Mouse (Mus musculus): Measurements from ENCODE around the gene Sebox. TPM values are rescaled to one million over a fixed set of nuclear protein-coding genes. Genes with fewer than 3 reads are reported as not detected.

Gene Sebox
- not detected for polyA plus RNA-seq (2012; fragmentation: generic; extraction: Trizol)

DNA sequence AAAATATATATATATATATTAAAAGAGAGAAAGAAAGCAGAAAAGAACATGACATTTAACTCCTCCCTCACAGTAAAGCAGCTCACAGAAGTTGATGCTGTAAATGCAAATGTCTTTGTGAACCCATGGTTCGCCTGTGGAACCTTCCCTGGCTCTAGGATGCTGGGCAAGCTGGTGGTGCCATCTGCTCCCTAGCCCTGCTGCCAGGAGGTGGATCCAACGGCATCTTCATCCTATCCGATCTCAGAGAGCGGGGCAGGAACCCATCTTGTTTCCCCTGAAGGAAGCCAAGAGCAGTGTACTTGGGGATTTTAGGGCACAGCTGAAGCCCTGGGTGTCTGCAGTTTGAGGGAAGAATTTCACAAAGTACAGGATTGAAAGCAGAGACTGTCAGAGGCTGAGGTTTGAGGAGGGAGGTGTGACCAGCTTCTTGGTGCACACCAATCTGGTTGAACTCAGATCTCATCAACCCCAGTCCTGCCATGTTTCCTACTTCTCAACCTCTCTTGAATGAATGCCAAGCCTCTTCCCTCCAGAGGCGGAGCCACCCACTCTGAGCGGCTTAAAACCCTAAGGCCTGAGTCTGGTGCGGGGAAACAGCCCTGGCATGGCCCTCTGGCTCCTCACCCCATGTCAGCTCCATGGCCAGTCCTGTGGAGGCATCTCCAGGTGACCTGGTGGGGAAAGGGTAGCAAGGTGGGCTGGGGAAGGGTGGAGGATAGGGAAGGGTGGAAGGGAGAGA, at the start of gene Sebox:
Sebox (plus strand) TSS at position 539 of the 742 bp plus-strand sequence.

DNA sequence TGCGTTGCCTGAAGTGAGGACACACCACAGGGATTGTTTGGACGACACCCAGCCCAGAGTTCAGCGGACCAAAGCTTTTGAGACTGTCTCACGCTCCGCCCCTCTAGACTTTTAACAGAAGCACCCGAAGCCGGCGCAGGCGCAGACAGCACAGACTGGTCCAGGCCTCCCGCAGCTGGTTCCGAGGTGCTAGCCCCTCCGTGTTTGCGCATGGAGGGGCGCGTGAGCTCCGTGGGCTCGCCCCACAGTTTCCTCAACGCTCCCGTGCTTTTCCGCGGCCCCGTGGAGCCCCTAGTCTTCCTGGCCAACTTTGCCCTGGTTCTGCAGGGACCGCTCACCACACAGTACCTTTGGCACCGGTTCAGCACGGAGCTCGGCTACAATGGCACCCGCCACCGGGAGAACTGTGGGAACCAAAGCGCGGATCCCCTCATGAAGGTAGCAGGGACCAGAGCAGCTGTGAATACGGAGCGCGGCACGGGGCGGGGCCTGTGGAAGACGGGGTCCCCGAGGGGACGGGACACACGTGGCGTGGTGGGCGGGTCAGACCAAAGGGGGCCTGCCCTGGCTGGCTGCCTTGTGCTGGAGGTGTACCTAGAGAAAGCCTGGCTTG, 37.6 kb upstream of the Sebox start, which contains the start of gene Slc46a1:
Slc46a1 (plus strand) TSS at position 130 of the 613 bp plus-strand sequence.

DNA sequence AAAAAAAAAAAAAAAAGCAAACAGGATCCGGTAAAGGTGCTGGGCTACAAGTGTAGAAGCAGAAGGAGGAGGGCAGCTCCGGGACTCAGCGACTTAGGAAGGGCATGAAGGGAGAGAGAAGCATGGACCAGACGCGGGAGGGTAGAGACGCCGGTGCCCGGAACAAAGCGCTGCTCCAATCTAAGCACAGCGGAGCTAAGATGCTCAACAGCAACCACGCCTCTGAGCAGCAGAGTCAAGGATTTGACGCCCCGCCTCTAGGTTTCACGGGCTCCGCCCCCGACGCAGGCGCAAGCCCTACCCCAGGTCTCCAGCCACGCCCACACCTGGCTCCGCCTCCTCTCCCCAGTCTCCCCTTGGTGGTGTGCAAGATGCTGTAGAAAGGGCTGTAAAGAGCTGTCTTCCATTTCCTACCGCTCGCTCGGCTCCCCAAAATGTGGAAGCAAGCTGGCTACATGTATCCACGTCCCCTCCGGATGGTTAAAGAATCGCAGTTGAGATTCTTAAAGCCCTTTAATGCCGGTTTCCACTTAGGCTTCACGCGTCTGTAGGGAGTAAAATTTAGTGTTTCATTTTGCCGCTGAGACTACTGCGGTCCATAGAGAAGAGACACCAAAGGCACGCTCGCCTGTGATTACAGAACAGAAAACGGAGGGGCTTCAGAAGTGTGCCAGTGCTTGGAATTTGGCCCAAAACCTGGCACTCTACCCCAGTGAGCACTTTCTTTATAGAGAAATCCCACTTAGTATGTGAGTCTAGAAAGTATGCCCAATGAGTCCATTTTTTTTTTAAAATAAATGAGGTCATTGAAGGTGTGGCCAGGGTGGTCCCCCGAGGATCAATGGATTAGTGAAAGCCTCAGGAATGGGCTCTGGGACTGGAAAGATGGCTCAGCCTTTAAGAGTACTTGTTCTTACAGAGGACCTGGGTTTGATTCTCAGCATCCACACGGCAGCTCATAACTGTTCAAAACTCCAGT, 5.4 kb upstream of the Sebox start, which contains the start of gene Sarm1:
Sarm1 (minus strand) TSS at position 211 of the 979 bp plus-strand sequence.

DNA sequence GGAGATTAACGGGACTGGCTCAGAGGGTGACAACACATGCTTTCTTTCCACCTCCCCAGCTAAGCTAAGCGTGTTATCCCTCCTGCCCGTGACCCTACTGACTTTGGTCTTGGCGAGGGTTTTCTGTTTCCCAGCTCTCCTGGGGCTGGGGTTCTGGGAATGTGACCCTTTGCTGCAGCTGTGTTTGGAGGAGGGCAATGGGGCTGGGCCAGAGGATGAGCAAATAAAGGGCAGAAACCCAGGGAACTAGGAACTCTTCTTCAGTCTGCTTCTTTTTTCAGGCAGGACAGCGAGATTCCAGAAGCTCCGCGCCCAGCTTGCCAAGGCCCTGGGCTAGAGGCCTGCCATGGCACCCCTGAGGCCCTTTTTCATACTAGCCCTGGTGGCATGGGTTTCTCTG, 4.2 kb upstream of the Sebox start, which contains the start of gene Vtn:
Vtn (plus strand) TSS at position 88 of the 400 bp plus-strand sequence.

DNA sequence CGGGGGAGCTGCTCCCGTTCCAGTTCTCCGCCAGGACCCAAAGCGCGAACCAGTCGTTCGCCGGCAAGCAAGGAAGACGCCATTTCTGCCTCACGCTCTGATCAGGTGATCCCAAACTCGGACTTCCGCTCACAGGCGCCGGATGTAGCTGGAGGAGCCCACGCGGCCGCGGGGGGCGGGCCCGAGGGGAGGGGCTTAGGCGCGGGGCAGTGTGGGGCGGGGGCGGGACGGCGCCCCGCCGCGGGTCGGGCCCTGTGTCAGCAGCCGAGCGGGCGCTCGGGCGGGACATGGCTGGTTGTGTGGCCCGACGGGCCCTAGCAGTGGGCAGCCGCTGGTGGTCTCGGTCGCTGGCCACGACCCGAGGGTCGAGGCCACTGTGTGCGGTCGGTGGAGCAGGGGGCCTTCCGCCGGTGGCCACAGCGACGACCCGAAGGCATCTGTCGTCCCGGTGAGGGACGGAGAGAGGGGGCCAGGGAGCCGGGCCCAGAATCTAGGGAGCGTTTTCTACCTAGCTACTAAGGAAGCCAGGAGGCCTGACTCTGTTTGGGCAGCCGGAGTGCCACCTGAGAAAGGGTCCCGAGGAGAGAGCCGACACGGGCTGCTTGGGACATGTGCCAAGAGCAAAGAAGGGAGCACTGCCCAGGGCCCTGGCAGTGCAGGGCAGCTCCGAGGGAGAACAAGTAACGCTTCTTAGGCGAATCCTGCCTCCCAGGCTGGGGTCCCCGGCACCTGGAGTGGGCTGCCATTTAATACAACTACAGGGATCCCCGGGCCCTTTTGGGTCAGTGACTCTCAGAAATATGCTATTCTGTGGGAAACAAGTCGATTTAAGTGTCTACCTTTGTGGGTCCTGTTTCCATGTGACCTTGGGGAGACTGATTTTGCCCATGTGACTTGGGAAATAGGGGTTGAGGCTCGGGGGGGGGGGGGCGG, 9.0 kb downstream of the Sebox start, which contains the start of the genes Tmem199 and Poldip2:
Tmem199 (minus strand) TSS at position 148 of the 933 bp plus-strand sequence.
Poldip2 (plus strand) TSS at position 169 of the 933 bp plus-strand sequence.

DNA sequence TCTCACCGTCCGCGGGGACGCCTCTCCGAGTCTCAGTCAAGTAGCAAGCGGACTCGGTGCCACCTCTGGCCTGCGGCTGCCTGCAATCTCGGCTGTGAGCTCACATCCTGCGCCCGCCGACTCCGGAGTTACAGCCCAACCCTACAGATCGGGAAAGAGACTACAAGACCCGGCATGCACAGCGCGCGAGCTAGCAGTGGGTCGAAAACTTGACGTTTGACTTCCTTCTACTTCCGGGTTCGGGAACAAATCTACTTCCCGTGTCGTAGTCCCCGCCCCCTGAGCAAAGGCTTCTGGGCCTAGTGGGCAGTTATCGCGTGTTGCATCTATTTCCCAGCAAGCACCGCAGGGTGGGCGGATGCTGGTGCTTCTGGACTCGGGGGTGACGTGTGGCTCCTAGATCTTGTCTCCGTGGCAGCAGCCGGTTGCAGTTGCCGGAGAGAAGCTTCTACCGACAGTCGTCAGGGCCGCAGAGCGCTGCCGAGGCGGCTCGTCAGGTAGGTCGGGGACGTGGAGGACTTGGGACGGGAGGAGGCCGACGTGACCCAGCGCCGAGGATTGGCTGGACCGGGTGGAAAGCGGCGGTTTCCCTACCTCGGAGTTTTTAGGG, 32.9 kb downstream of the Sebox start, which contains the start of the genes Tnfaip1 and Ift20:
Tnfaip1 (minus strand) TSS at position 253 of the 610 bp plus-strand sequence.
Ift20 (plus strand) TSS at position 282 of the 610 bp plus-strand sequence.

DNA sequence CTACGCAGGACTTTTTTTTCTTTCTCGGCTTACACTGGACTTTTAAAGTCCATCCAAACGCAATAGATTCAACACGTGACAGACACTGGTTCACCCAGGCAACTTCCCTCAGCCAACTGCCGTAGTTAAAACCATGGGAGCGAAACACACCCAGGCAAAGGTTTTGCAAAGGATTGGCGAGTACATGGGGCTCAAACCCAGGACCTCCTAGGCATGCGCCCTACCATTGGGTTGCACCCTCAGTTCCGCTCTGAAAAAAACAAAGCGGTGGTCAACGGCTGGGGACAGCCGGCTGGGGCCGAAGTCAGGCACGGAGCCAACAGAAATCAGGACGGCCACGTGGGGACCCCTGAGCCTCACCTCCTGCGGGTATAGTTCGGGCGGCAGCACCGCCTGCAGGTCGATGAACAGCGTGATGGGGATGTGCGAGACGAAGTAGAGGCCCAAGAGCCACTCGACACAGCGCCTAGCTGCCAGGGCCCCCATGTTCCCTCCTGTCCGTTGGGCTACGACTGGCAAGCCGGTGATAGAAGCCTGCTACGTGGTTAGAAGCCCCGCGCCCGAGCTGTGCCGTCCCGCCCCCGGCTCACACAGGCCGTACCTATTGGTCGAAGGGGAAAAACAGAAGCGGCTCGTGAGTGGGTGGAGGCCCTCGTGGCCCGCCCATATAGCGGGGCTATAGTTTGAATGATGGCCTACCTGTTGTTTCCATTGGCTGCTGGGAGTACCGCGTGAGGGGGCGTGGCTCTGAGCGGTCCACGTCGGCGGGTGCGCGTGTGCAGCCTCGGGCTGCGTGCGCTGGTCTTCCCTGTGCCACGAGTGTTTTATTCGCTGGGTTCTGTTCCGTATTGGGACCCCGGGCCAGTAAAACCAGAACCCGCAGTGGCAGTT, 47.2 kb downstream of the Sebox start, which contains the start of gene Tmem97:
Tmem97 (minus strand) TSS at position 610 of the 891 bp plus-strand sequence.

Other genes with a start within 250 kb of the Sebox start
- 10 to 100 TPM; 20.6 to 56.8 TPM for gene 2610507B11Rik, start 241.7 kb upstream of the Sebox start, polyA plus RNA-seq (2012; fragmentation: generic; extraction: Trizol)
- gene BC030499, start 212.6 kb upstream of the Sebox start, polyA plus RNA-seq (2012; fragmentation: generic; extraction: Trizol) = under 1 TPM in 1 of 2 experiments, not detected in 1; 0.22 TPM
- 10 to 100 TPM in 1 of 2 experiments, 1 to 10 TPM in 1; 8.1 to 38.0 TPM for gene Spag5, start 201.9 kb upstream of the Sebox start, polyA plus RNA-seq (2012; fragmentation: generic; extraction: Trizol)
- under 1 TPM; 0.09 to 0.91 TPM for gene Aldoc, start 180.5 kb upstream of the Sebox start, polyA plus RNA-seq (2012; fragmentation: generic; extraction: Trizol)
- gene Pigs, start 175.0 kb upstream of the Sebox start, polyA plus RNA-seq (2012; fragmentation: generic; extraction: Trizol) = 10 to 100 TPM; 30.3 to 84.7 TPM
- 10 to 100 TPM; 22.4 to 75.8 TPM for gene Unc119, start 160.0 kb upstream of the Sebox start, polyA plus RNA-seq (2012; fragmentation: generic; extraction: Trizol)
- under 1 TPM; 0.02 to 0.05 TPM for gene Foxn1, start 116.9 kb upstream of the Sebox start, polyA plus RNA-seq (2012; fragmentation: generic; extraction: Trizol)
- not detected for gene Slc13a2, start 81.2 kb upstream of the Sebox start, polyA plus RNA-seq (2012; fragmentation: generic; extraction: Trizol)
- gene Slc46a1, start 37.8 kb upstream of the Sebox start, polyA plus RNA-seq (2012; fragmentation: generic; extraction: Trizol) = 10 to 100 TPM; 10.1 to 12.5 TPM
- gene Sarm1, start 5.7 kb upstream of the Sebox start, polyA plus RNA-seq (2012; fragmentation: generic; extraction: Trizol) = 1 to 10 TPM in 1 of 2 experiments, under 1 TPM in 1; 0.87 to 3.5 TPM
- under 1 TPM in 1 of 2 experiments, not detected in 1; 0.09 TPM for gene Vtn, start 4.4 kb upstream of the Sebox start, polyA plus RNA-seq (2012; fragmentation: generic; extraction: Trizol)
- gene Tmem199, start 8.7 kb downstream of the Sebox start, polyA plus RNA-seq (2012; fragmentation: generic; extraction: Trizol) = 10 to 100 TPM; 10.3 to 14.8 TPM
- 100 to 1,000 TPM in 1 of 2 experiments, 10 to 100 TPM in 1; 95.3 to 100 TPM for gene Poldip2, start 8.7 kb downstream of the Sebox start, polyA plus RNA-seq (2012; fragmentation: generic; extraction: Trizol)
- gene Tnfaip1, start 32.9 kb downstream of the Sebox start, polyA plus RNA-seq (2012; fragmentation: generic; extraction: Trizol) = 10 to 100 TPM; 42.0 to 44.5 TPM
- gene Ift20, start 32.9 kb downstream of the Sebox start, polyA plus RNA-seq (2012; fragmentation: generic; extraction: Trizol) = 10 to 100 TPM; 13.1 to 95.5 TPM
- gene Tmem97, start 47.3 kb downstream of the Sebox start, polyA plus RNA-seq (2012; fragmentation: generic; extraction: Trizol) = 100 to 1,000 TPM in 1 of 2 experiments, 10 to 100 TPM in 1; 50.5 to 224 TPM
- 1 to 10 TPM in 1 of 2 experiments, under 1 TPM in 1; 0.77 to 2.7 TPM for gene Nlk, start 193.9 kb downstream of the Sebox start, polyA plus RNA-seq (2012; fragmentation: generic; extraction: Trizol)
- gene Ccnq, start 248.3 kb downstream of the Sebox start, polyA plus RNA-seq (2012; fragmentation: generic; extraction: Trizol) = 10 to 100 TPM; 22.7 to 43.2 TPM

Data from C3H10T1/2 (cell line).